Mouse (Mus musculus) neural tube, embryonic 13.5 days (tissue): Measurements from ENCODE around the gene Myadml2. TPM values are rescaled to one million over a fixed set of nuclear protein-coding genes. Genes with fewer than 3 reads are reported as not detected.
"Not testable (repeated sequence)": the region's sequence is repeated elsewhere in the genome, so short reads cannot be mapped to it uniquely, and the experiment has no call there.

ENCODE experiments used
- ATAC-seq: fragments of 200-750 bp; cut with Nextera tagmentation; 2 replicates; pipeline ENCODE4 v1.8.0; 2017; ENCODE audit warnings: low read depth, mild to moderate bottlenecking, moderate TSS enrichment, moderate library complexity
- H3K27ac ChIP-seq: fragments of 300-500 bp; sonication (generic); replicated peaks from 2 replicates; pipeline ENCODE4 v1.5.1; 2015; ENCODE audit warnings: moderate library complexity, mild to moderate bottlenecking, inconsistent platforms
- H3K27me3 ChIP-seq: fragments of 300-500 bp; sonication (generic); 2 replicates; pipeline ENCODE4 v1.6.1; 2015; ENCODE audit warnings: mild to moderate bottlenecking, inconsistent platforms
- H3K36me3 ChIP-seq: fragments of 300-500 bp; sonication (generic); 2 replicates; pipeline ENCODE4 v1.6.1; 2015; ENCODE audit warnings: mild to moderate bottlenecking, inconsistent platforms
- H3K4me1 ChIP-seq: fragments of 300-500 bp; sonication (generic); replicated peaks from 2 replicates; pipeline ENCODE4 v1.6.1; 2015; ENCODE audit warnings: inconsistent platforms
- H3K4me2 ChIP-seq: fragments of 300-500 bp; sonication (generic); 2 replicates; pipeline ENCODE4 v1.6.1; 2015; ENCODE audit warnings: inconsistent platforms, mild to moderate bottlenecking, moderate library complexity
- H3K4me3 ChIP-seq: fragments of 300-500 bp; sonication (generic); 2 replicates; pipeline ENCODE4 v1.5.1; 2015; ENCODE audit warnings: mild to moderate bottlenecking, inconsistent platforms
- H3K9ac ChIP-seq: fragments of 300-500 bp; sonication (generic); 2 replicates; pipeline ENCODE4 v1.6.1; 2015; ENCODE audit warnings: moderate library complexity, mild to moderate bottlenecking, inconsistent platforms
- H3K9me3 ChIP-seq: fragments of 300-500 bp; sonication (generic); 2 replicates; pipeline ENCODE4 v1.6.1; 2016; ENCODE audit warnings: inconsistent platforms
- whole genome bisulfite sequencing: fragments of 180-500 bp; shearing (Covaris S2); methylation state at CpG from one replicate; pipeline ENCODE4 v1.1.7; 2015; 5-methylcytosine and 5-hydroxymethylcytosine counted together
- polyA plus RNA-seq: library from polyadenylated mRNA; unstranded; fragments of >200 nt; fragmentation: Nextera tagmentation; extraction: Ambion mirVana; gene quantifications from 2 replicates; pipeline ENCODE4 v1.2.1, GENCODE M21; 2015

Myadml2 gene
- polyA plus RNA-seq, 1 experiment from 2014 or later = 1.7 TPM

DNA sequence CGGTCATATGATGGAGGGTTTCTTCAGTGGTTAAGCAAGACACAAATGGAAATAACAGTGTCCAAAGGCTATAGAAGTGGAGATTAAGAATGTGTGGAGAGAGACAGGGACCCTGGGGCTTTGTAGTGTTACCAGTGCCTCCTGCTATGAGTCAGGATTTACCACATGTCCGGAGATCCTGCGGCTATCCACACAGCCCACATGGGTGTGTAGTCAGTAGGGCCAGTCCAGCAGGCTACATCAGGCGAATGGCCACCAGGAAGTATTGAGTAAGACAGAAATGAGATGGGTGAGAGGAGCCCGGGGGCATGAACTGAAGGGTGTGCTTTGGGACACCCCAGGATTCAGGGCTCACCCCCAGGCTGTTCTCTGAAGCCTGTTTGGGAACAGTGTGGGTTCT is 34.7 kb upstream of the Myadml2 start:
- Histone ChIP-seq H3K9me3 (no peaks in the 10 kb centered on the region), H3K27me3 (no peaks in the 10 kb centered on the region), H3K4me2 (no peak overlapping the region), H3K4me1 (no peaks in the 10 kb centered on the region; the same call in 1 of the 2 replicates), H3K36me3 (peaks cover 79% of the 10 kb centered on the region), H3K27ac (no peak overlapping the region), H3K9ac (no peak overlapping the region; the same call in 1 of the 2 replicates), H3K4me3 (no peak overlapping the region)
- ATAC-seq = no peak
- 96% methylated on average over 5 of the region's 5 CpGs for WGBS

GRCm38 (mm10) chr11:120679909-120680308 is 32.0 kb upstream of the Myadml2 start:
- no peak for ATAC-seq
- Histone ChIP-seq H3K27me3 (no peaks in the 10 kb centered on the region), H3K9me3 (no peaks in the 10 kb centered on the region), H3K4me1 (peaks cover 7% of the 10 kb centered on the region), H3K4me3 (no peak overlapping the region), H3K36me3 (peaks cover 77% of the 10 kb centered on the region), H3K27ac (no peak overlapping the region), H3K9ac (no peak overlapping the region), H3K4me2 (no peak overlapping the region)
- WGBS = 88% methylated on average over 3 of the region's 3 CpGs

DNA sequence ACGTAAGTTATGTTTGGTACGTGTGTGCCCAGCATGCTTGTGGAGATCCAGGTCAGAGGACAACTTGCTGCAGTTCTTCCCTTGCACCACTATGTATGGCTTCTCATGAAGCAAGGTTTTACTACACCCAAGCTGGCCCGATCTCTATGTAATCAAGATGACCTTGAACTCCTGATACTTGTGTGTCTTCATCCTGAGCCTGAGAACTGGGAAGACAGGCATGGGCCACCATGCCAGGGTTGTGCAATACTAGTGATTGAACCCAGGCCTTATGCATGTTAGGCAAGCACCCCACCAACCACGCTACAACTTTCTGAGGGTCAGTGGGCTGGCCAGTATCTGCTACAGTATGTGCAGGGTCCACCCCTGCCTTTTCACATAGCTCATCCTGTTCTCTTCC is 29.0 kb upstream of the Myadml2 start:
- no peak overlapping the region for H3K9ac ChIP-seq
- ATAC-seq = no peak
- H3K27me3 ChIP-seq = no peaks in the 10 kb centered on the region
- no peaks in the 10 kb centered on the region for H3K9me3 ChIP-seq
- no peak overlapping the region for H3K4me2 ChIP-seq
- H3K4me3 ChIP-seq = no peak overlapping the region
- no peak overlapping the region for H3K27ac ChIP-seq
- H3K36me3 ChIP-seq = peaks cover 60% of the 10 kb centered on the region
- WGBS = 92% methylated on average over 4 of the region's 4 CpGs
- H3K4me1 ChIP-seq = peaks cover 23% of the 10 kb centered on the region

DNA sequence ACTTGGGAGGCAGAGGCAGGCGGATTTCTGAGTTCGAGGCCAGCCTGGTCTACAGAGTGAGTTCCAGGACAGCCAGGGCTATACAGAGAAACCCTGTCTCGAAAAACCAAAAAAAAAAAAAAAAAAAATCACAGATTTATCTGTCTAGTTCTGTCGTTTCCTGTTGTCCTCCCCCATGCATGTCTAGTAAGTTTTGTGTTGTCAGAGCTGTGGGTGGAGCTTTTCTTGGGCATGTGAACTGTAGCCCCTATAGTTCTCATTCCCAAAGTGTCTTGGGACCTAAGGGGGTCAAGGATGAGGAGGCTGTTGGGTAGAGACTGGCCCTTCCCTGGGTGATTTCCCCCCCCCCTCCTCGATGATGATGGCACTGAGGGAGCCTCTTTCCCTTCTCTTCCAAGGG is 27.9 kb upstream of the Myadml2 start:
- H3K27ac ChIP-seq, H3K9ac ChIP-seq, H3K4me3 ChIP-seq, ATAC-seq, H3K27me3 ChIP-seq, H3K9me3 ChIP-seq, H3K4me2 ChIP-seq: not testable (repeated sequence)
- H3K36me3 ChIP-seq = peaks cover 51% of the 10 kb centered on the region
- H3K4me1 ChIP-seq = peaks cover 23% of the 10 kb centered on the region
- 86% methylated on average over 4 of the region's 5 CpGs for WGBS

GRCm38 (mm10) chr11:120673594-120674122 is 25.7 kb upstream of the Myadml2 start:
- peak overlapping the region; percentile 71 for H3K4me3 ChIP-seq
- H3K9me3 ChIP-seq = no peaks in the 10 kb centered on the region
- H3K27me3 ChIP-seq = no peaks in the 10 kb centered on the region
- H3K9ac ChIP-seq = peak overlapping the region; percentile 87
- H3K36me3 ChIP-seq = peaks cover 29% of the 10 kb centered on the region
- H3K27ac ChIP-seq = peak overlapping the region; percentile 94
- peaks cover 23% of the 10 kb centered on the region for H3K4me1 ChIP-seq
- peak overlapping the region; percentile 94 for H3K4me2 ChIP-seq
- ATAC-seq = peak; percentile 38
- WGBS = 41% methylated on average over 12 of the region's 12 CpGs

GRCm38 (mm10) chr11:120672687-120673593 is 25.0 kb upstream of the Myadml2 start, which contains the start of gene Aspscr1:
Aspscr1 (plus strand) TSS chr11:120672973.
- H3K36me3 ChIP-seq = peaks cover 22% of the 10 kb centered on the region
- peak within 1 kb of the TSS; percentile 94 for H3K4me2 ChIP-seq
- H3K27me3 ChIP-seq = no peaks in the 10 kb centered on the region
- H3K9me3 ChIP-seq = no peaks in the 10 kb centered on the region
- ATAC-seq = peak; percentile 98
- WGBS = under 1% methylated on average over 83 of the region's 83 CpGs
- H3K4me3 ChIP-seq = peak within 1 kb of the TSS; percentile 71
- H3K27ac ChIP-seq = peak within 1 kb of the TSS; percentile 94
- H3K4me1 ChIP-seq = peaks cover 23% of the 10 kb centered on the region
- H3K9ac ChIP-seq = peak within 1 kb of the TSS; percentile 87

- H3K9ac ChIP-seq = no peak overlapping the region
- peaks cover 13% of the 10 kb centered on the region for H3K4me1 ChIP-seq
- no peak for ATAC-seq
- 7% methylated on average over 3 of the region's 3 CpGs for WGBS
- no peaks in the 10 kb centered on the region for H3K36me3 ChIP-seq
- H3K27ac ChIP-seq = no peak overlapping the region
- H3K4me2 ChIP-seq = no peak overlapping the region
- peaks cover 28% of the 10 kb centered on the region for H3K27me3 ChIP-seq
- no peak overlapping the region for H3K4me3 ChIP-seq
- H3K9me3 ChIP-seq = no peaks in the 10 kb centered on the region
These were observed 18.7 kb upstream of the Myadml2 start for GRCm38 (mm10) chr11:120666617-120667016.

DNA sequence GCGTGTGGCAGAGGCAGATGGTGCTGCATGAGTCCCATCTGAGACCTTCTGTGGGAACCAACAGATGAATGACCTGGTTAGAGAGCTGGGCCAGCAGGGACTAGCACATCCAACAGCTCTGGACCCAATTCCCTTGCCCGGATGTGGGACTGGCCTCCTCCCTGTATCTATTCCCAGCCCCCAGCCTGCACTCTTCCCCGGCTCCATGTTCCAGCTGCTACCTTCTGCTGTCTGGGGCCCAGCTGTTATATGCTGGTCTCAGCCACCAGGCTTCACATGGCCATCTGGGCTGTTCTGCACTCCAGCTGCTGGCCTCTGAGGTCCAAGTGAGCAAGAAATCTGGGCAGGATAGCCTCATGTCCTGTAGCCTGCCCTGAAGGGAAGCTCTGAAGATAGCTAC is 17.4 kb upstream of the Myadml2 start:
- WGBS = 60% methylated on average over 3 of the region's 3 CpGs
- no peak for ATAC-seq
- no peak overlapping the region for H3K4me2 ChIP-seq
- H3K36me3 ChIP-seq = no peaks in the 10 kb centered on the region
- H3K27me3 ChIP-seq = peaks cover 40% of the 10 kb centered on the region
- H3K27ac ChIP-seq = no peak overlapping the region
- H3K9me3 ChIP-seq = no peaks in the 10 kb centered on the region
- H3K4me1 ChIP-seq = peaks cover 23% of the 10 kb centered on the region
- no peak overlapping the region for H3K4me3 ChIP-seq
- H3K9ac ChIP-seq = no peak overlapping the region

GRCm38 (mm10) chr11:120663714-120664113 is 15.8 kb upstream of the Myadml2 start:
- Histone ChIP-seq H3K27me3 (peaks cover 57% of the 10 kb centered on the region), H3K4me2 (no peak overlapping the region), H3K9me3 (no peaks in the 10 kb centered on the region), H3K36me3 (no peaks in the 10 kb centered on the region), H3K27ac (no peak overlapping the region), H3K4me3 (no peak overlapping the region), H3K9ac (no peak overlapping the region), H3K4me1 (peaks cover 39% of the 10 kb centered on the region)
- WGBS = 70% methylated on average over 5 of the region's 5 CpGs
- no peak for ATAC-seq

GRCm38 (mm10) chr11:120662759-120663158 is 14.8 kb upstream of the Myadml2 start:
- WGBS = 75% methylated on average over 6 of the region's 6 CpGs
- ATAC-seq = no peak

GRCm38 (mm10) chr11:120661076-120661460 is 13.1 kb upstream of the Myadml2 start, which contains the start of gene Notum:
Notum (minus strand) TSS chr11:120661175.
- Histone ChIP-seq H3K4me1 (peaks cover 31% of the 10 kb centered on the region), H3K27ac (no peak within 1 kb of the TSS), H3K36me3 (no peaks in the 10 kb centered on the region), H3K9me3 (no peaks in the 10 kb centered on the region), H3K4me2 (peak within 1 kb of the TSS; percentile 60), H3K9ac (peak within 1 kb of the TSS; percentile 55), H3K27me3 (peaks cover 82% of the 10 kb centered on the region), H3K4me3 (peak within 1 kb of the TSS; percentile 40)
- no peak for ATAC-seq
- WGBS = under 1% methylated on average over 35 of the region's 35 CpGs

More at GRCm38 (mm10) chr11:120662759-120663158, 14.8 kb upstream of the Myadml2 start:
- H3K27ac ChIP-seq = no peak overlapping the region
- no peak overlapping the region for H3K9ac ChIP-seq
- H3K4me2 ChIP-seq = no peak overlapping the region
- no peaks in the 10 kb centered on the region for H3K9me3 ChIP-seq
- H3K36me3 ChIP-seq = no peaks in the 10 kb centered on the region
- no peak overlapping the region for H3K4me3 ChIP-seq
- peaks cover 66% of the 10 kb centered on the region for H3K27me3 ChIP-seq
- peaks cover 39% of the 10 kb centered on the region for H3K4me1 ChIP-seq

GRCm38 (mm10) chr11:120660301-120661075 is 12.5 kb upstream of the Myadml2 start:
- Histone ChIP-seq H3K27me3 (peaks cover 87% of the 10 kb centered on the region), H3K4me2 (peak overlapping the region; percentile 60), H3K36me3 (no peaks in the 10 kb centered on the region), H3K4me1 (peaks cover 31% of the 10 kb centered on the region), H3K27ac (no peak overlapping the region), H3K4me3 (peak overlapping the region; percentile 40), H3K9me3 (no peaks in the 10 kb centered on the region), H3K9ac (peak overlapping the region; percentile 55)
- under 1% methylated on average over 89 of the region's 95 CpGs for WGBS
- no peak for ATAC-seq
